In genomic region chr4:152913497-152913896, GRCm38 (mm10) we compare ENCODE assay signal across 11 mouse cellular contexts.
DNase-seq lines count a peak whose midpoint lies in the region; ATAC-seq lines count a peak whose summit lies in the region.
"Had no signal": no experiment of that assay in that cellular context is flagged by ENCODE, and none has a peak within 500 bp of the region (broad histone marks: within the 10 kb centered on the region; RNA-seq: fewer than 3 reads in every experiment).

No protein-coding gene starts in this region.

- H3K36me3 ChIP-seq in hindbrain, embryonic 10.5 days, result no peaks in the 10 kb centered on the region
- H3K36me3 ChIP-seq in hindbrain, embryonic 14.5 days (replicated peaks; ENCODE audit: control insufficient read depth, insufficient read depth), result no peaks in the 10 kb centered on the region
- H3K36me3 ChIP-seq in forebrain, embryonic 15.5 days, result no peaks in the 10 kb centered on the region

- H3K4me3 ChIP-seq in hindbrain, embryonic 10.5 days, result 0 out of 2 replicates have a peak overlapping the region, but pooled peaks have one; percentile 1
- H3K4me3 ChIP-seq in hindbrain, embryonic 14.5 days (replicated peaks; ENCODE audit: low read length), result no peak overlapping the region
- H3K4me3 ChIP-seq in forebrain, embryonic 15.5 days, result no peak overlapping the region
- H3K4me3 ChIP-seq: heart, adult 2 months; myocyte had no signal

- H3K9me3 ChIP-seq in hindbrain, embryonic 10.5 days, result no peaks in the 10 kb centered on the region
- no peaks in the 10 kb centered on the region for H3K9me3 ChIP-seq in hindbrain, embryonic 14.5 days (ENCODE audit: control insufficient read depth, low read length)
- no peaks in the 10 kb centered on the region for H3K9me3 ChIP-seq in forebrain, embryonic 15.5 days

- no peak overlapping the region for H3K9ac ChIP-seq in hindbrain, embryonic 14.5 days
- no peak overlapping the region for H3K9ac ChIP-seq in forebrain, embryonic 15.5 days (replicated peaks)

- 34% methylated on average over 10 of the region's 10 CpGs for WGBS in hindbrain, embryonic 10.5 days
- 33% methylated on average over 10 of the region's 10 CpGs for WGBS in hindbrain, embryonic 14.5 days
- 17% methylated on average over 10 of the region's 10 CpGs for WGBS in forebrain, embryonic 15.5 days

- H3K27ac ChIP-seq in hindbrain, embryonic 10.5 days, result peak overlapping the region; percentile 63
- H3K27ac ChIP-seq in hindbrain, embryonic 14.5 days, result no peak overlapping the region
- peak overlapping the region; percentile 53; the same call in 1 of the 2 replicates for H3K27ac ChIP-seq in forebrain, embryonic 15.5 days (replicated peaks)
- H3K27ac ChIP-seq: heart, adult 2 months had no signal

- peaks cover 46% of the 10 kb centered on the region for H3K4me1 ChIP-seq in hindbrain, embryonic 10.5 days (replicated peaks)
- H3K4me1 ChIP-seq in hindbrain, embryonic 14.5 days (replicated peaks; ENCODE audit: control insufficient read depth, insufficient read depth, low read length), result peaks cover 20% of the 10 kb centered on the region
- H3K4me1 ChIP-seq in forebrain, embryonic 15.5 days, result peaks cover 19% of the 10 kb centered on the region

- peak; percentile 45 for DNase-seq in hindbrain, embryonic 10.5 days (ENCODE audit: low spot score)
- no peak for DNase-seq in hindbrain, embryonic 14.5 days (ENCODE audit: low spot score)
- DNase-seq in kidney, postnatal 10 days, result peak; percentile 11
- DNase-seq in retina, postnatal 1 day, result peak; percentile 78
- DNase-seq in adrenal gland, adult 8-10 months, result no peak
- DNase-seq in cerebellum, postnatal 36 days, result no peak
- DNase-seq: cerebellum, postnatal 14 days; heart, adult 2 months had no signal

- no peak for ATAC-seq in hindbrain, embryonic 14.5 days (ENCODE audit: low FRiP score)
- peak; percentile 63 for ATAC-seq in forebrain, embryonic 15.5 days (replicated peaks)
- no peak for ATAC-seq in erythroblast, adult 5-6 weeks (replicated peaks; ENCODE audit: low FRiP score, poor library complexity, severe bottlenecking)

- H3K4me2 ChIP-seq in hindbrain, embryonic 14.5 days (replicated peaks), result no peak overlapping the region
- H3K4me2 ChIP-seq in forebrain, embryonic 15.5 days (replicated peaks), result peak overlapping the region; percentile 29

- peaks cover 34% of the 10 kb centered on the region for H3K27me3 ChIP-seq in hindbrain, embryonic 10.5 days (ENCODE audit: insufficient read depth, poor library complexity, severe bottlenecking)
- no peaks in the 10 kb centered on the region for H3K27me3 ChIP-seq in hindbrain, embryonic 14.5 days (ENCODE audit: control insufficient read depth, insufficient read depth, low read length)
- no peaks in the 10 kb centered on the region for H3K27me3 ChIP-seq in forebrain, embryonic 15.5 days

Comparison
In these comparisons a context has a peak if more than half of its experiments do, and no peak if none do; other contexts are left out.
1. DNase-seq: peak in hindbrain, embryonic 10.5 days (single experiment), kidney, postnatal 10 days (single experiment) and retina, postnatal 1 day (single experiment); none in hindbrain, embryonic 14.5 days (single experiment), adrenal gland, adult 8-10 months (single experiment) and cerebellum, postnatal 36 days (0 of 2).